Mouse (Mus musculus): ENCODE measurements around the gene Fktn.
"Not testable (repeated sequence)": the region's sequence is repeated elsewhere in the genome, so short reads cannot be mapped to it uniquely, and the experiment has no call there.

- TF ChIP-seq POLR2A (IDR thresholded peaks at IDR 0.05; ENCODE audit: control insufficient read depth, extremely low read depth, insufficient read depth, low read length, poor library complexity); CTCF (IDR thresholded peaks at IDR 0.05; ENCODE audit: borderline replicate concordance, control insufficient read depth, extremely low read depth, insufficient read depth, low read length, poor library complexity): not testable (repeated sequence)
Measured at GRCm38 (mm10) chr4:53803674-53804073, 89.9 kb downstream of the Fktn start.

Measured in thymus, adult 2 months (tissue).